Mouse (Mus musculus) megakaryocyte, embryonic 14.5 days (primary cell): ENCODE measurements around the gene Camkv. TPM values are rescaled to one million over a fixed set of nuclear protein-coding genes. Genes with fewer than 3 reads are reported as not detected.

Experiments used
- H3K27me3 ChIP-seq: replicated peaks from 2 replicates; pipeline ENCODE3; 2012; ENCODE audit warnings: inconsistent platforms
- H3K36me3 ChIP-seq: replicated peaks from 2 replicates; pipeline ENCODE3; 2012; ENCODE audit warnings: low read length, inconsistent platforms, mixed read lengths
- H3K4me1 ChIP-seq: 2 replicates; pipeline ENCODE4 v1.6.1; 2012; ENCODE audit warnings: inconsistent platforms
- H3K4me3 ChIP-seq: replicated peaks from 2 replicates; pipeline ENCODE3; 2012; ENCODE audit warnings: moderate library complexity, mild to moderate bottlenecking, inconsistent platforms
- H3K9me3 ChIP-seq: 2 replicates; pipeline ENCODE4 v1.6.1; 2012; ENCODE audit warnings: inconsistent platforms
- FLI1 ChIP-seq: IDR thresholded peaks from 2 replicates; pipeline ENCODE4 v1.6.1; 2012; ENCODE audit warnings: low read length, inconsistent platforms, mixed read lengths
- GATA1 ChIP-seq: IDR thresholded peaks from 3 replicates; pipeline ENCODE4 v1.6.1; 2012; ENCODE audit warnings: mixed read lengths, low read length, inconsistent platforms, borderline replicate concordance
- polyA plus RNA-seq: library from polyadenylated mRNA; stranded (reverse); fragments of >175 nt; gene quantifications from 2 replicates; pipeline ENCODE4 v1.2.3, GENCODE M21; 2012; ENCODE audit warnings: low replicate concordance; ENCODE audit not compliant: insufficient read depth

Camkv gene
- polyA plus RNA-seq, 1 experiment: not detected

DNA sequence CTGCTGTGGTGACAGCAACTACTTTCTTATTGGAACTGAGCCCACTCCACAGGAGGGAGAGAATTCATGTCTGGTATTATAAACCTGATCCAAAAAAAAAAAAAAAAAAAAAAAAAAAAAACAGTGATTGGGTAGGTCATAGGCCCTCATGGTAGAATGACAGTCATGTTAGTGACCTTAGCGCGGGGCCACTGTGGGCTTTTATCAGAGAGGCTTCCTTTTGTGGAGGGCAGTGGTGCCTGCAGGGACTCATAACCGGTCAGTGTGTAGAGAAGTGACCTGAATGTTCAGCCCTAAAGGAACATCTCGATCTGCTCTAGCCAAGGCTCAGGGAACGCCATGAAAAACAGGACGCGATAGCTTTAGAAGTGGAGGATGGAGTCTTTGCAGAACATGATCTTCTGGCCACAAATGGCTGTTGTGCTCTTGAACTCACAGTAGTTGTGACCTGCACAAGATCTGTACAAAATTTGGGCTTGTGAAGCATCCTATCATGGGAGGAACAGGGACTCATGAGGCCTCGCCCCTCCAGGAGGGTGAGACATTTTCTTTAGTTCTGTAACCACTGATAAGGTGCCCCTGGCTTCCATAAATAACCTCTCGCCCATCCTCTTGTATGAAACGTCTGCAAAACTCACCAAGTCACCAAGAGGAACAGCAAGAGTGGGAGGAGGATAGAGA is 39.2 kb downstream of the Camkv start:
- no peak for TF ChIP-seq GATA1
- no peak for TF ChIP-seq FLI1
- Histone ChIP-seq H3K9me3 (no peaks in the 10 kb centered on the region), H3K36me3 (peaks cover 58% of the 10 kb centered on the region), H3K4me1 (peaks cover 99% of the 10 kb centered on the region), H3K27me3 (no peaks in the 10 kb centered on the region), H3K4me3 (peak overlapping the region; percentile 98)

DNA sequence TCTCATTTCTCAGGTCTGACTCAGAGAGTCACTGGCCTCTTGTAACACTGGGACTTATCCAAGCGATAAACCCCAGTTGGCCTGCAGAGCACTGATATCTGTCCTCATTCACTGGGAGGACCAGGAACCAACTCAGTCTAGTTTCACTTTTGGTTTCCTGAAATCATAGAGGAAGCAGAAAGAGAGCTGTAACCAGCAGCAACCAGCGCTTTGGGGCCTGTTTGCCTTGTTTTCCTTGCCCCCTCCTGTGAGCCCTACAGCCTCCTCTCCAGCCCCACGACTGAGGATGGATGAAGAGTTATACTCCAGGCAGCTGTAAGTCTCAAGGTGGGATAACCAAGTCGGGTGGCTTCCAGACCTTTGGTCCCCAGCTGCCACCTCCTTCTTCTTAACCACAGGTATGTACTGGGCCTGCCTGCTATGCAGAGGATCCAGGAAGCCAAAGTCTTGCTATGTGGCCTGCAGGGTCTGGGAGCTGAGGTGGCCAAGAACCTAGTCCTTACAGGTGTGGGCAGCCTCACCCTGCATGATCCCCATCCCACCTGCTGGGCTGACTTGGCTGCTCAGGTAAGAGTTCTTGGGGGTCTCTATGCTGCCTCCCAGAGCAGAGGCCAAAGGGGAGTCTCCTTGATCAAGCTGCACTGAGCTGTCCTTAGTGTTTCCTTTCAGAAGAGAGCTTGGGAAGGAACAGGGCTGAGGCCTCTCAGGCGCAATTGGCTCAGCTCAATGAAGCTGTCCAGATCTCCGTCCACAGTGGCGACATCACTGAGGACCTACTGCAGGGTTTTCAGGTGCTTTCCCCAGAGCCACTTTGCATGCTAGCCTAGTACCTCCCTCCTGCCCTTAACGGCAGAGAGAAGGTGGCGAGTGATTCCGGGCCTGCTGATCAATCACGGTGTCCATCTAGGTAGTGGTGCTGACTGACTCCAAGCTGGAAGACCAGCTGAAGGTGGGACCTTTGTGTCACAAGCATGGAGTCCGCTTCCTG is 40.2 kb downstream of the Camkv start, which contains the start of gene Uba7:
TSS of gene Uba7 (plus strand) at position 107 of the 988 bp plus-strand sequence.
- TF ChIP-seq FLI1 (no peak), GATA1 (peak; percentile 31; the same call in 1 of the 3 replicates)
- peak within 1 kb of the TSS; percentile 98 for H3K4me3 ChIP-seq
- H3K27me3 ChIP-seq: no peaks in the 10 kb centered on the region
- peaks cover 58% of the 10 kb centered on the region for H3K36me3 ChIP-seq
- no peaks in the 10 kb centered on the region for H3K9me3 ChIP-seq
- peaks cover 99% of the 10 kb centered on the region for H3K4me1 ChIP-seq

DNA sequence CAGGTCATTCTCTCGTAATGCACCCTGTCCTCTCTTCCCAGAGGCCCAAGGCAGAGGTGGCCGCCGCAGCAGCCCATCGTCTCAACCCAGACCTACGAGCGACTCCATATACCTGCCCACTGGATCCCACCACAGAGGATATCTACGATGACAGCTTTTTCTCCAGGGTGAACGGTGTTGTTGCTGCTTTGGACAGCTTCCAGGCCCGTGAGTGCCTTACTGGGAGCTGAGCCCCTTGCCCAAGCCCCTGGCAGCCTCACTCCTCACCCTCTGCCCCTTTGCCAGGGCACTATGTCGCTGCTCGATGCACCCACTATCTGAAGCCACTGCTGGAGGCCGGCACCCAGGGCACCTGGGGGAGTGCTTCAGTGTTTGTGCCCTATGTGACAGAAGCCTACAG is 43.3 kb downstream of the Camkv start:
- Histone ChIP-seq H3K4me1 (peaks cover 99% of the 10 kb centered on the region), H3K27me3 (no peaks in the 10 kb centered on the region), H3K4me3 (peak overlapping the region; percentile 98), H3K9me3 (no peaks in the 10 kb centered on the region), H3K36me3 (peaks cover 83% of the 10 kb centered on the region)
- TF ChIP-seq GATA1 (no peak), FLI1 (no peak)

DNA sequence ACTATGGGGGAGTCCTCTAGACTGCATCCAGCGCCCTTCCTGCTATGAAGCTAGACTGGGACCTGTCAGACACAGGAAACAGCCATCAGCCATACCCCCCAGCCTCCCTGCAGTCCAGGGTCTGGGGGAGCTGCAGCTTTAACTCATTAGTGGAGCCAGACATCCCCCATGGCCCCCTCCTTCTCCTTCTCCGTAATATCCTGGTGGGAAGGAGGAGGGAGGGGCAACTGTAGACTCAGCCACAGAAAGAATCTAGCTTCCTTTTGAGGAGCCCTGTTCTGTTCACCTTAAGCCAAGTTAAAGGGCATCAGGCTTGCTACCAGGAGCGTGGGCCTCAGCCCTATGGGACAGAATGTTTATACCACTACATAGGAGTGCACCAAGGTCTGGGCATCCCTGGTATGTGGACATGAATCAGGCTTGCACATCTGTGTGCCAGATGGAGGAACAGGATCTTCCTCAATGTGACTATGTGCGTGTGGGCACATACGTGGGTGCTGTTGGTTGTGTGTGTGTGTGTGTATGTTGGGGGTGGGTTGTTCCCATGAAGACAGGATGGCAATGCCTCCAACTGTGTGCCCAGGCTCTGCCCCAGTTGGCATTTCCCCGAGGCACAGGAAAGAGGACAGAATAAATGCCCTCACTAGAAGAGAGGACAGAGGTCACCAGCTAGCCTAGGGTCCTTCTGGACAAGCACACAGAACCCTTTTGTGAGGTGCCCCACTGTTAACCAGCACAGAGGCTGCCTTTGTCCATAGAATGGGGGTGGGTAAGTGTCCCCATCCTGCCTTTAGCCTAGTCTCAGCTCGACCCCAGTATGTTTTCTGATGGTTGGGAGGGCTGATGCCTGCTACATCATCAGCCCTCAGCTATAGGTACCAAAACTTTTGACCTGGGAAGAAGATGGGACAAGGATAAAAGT is 46.5 kb downstream of the Camkv start:
- H3K36me3 ChIP-seq: peaks cover 86% of the 10 kb centered on the region
- H3K4me3 ChIP-seq: peak overlapping the region; percentile 99
- H3K9me3 ChIP-seq: no peaks in the 10 kb centered on the region
- H3K4me1 ChIP-seq: peaks cover 86% of the 10 kb centered on the region
- no peaks in the 10 kb centered on the region for H3K27me3 ChIP-seq
- TF ChIP-seq GATA1: no peak
- no peak for TF ChIP-seq FLI1

DNA sequence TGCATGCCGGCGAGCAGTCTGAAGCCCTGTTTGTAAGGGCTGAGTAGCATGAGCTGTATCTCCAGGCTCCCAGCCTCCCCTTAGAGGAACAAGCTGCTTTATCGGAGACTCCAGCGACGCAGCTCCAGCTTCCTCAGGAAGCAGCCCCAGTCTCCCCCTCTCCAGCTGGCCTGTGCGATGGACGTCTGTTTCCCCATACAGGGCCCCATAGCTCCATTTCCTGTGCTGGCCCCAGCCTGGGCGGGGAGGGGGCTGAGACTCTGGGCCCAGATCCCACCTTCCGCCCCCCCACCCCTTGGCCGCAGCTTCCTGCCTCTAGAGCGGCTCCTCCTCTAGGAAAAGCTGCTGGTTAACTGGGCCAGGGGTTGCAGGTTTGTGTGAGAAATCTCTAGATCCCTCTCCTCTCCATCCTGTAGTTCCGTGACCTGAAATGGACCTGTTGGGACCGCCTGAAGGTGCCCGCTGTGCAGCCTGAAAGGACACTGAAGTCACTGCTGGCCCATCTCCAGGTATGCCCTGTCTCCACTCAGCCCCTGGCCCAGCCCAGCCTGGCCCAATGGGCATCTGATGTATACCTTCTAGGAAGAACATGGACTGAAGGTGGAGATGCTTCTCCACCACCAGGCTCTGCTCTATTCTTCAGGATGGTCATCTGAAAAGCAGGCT is 47.3 kb downstream of the Camkv start, which contains the start of gene Gm20661:
TSS of gene Gm20661 (plus strand) at position 378 of the 666 bp plus-strand sequence.
- TF ChIP-seq FLI1 (peak; percentile 99), GATA1 (peak; percentile 97)
- Histone ChIP-seq H3K36me3 (peaks cover 78% of the 10 kb centered on the region), H3K4me1 (peaks cover 86% of the 10 kb centered on the region)

DNA sequence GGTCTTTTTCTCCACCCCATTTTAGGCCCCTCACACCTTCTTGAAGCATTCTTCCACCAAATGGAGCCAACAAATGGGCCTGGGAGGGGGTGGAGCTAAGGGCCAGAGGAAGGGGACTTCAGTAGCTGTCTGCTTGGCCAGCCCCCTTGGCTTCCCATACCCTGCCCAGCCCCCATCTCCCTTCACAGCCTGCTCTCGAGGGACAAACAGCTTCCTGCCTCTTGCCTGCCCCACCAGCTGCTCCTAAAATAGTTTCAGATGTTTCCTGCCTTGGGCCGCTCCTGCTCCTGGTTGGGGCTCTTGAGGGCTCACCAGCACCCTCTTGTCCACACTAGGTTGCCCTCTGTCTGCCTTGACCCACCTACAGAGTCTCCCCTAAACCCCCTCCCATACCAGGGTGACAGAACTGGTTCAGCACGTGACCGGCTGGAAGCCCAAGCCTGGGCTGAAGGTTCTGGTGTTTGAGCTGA is 48.0 kb downstream of the Camkv start:
- Histone ChIP-seq H3K36me3 (peaks cover 71% of the 10 kb centered on the region), H3K4me3 (peak overlapping the region; percentile 99), H3K4me1 (peaks cover 86% of the 10 kb centered on the region), H3K9me3 (no peaks in the 10 kb centered on the region), H3K27me3 (no peaks in the 10 kb centered on the region)
- TF ChIP-seq GATA1: no peak
- TF ChIP-seq FLI1: 0 out of 2 replicates have a peak, but pooled peaks have one; percentile 13

More for the DNA sequence above, 47.3 kb downstream of the Camkv start, which contains the start of gene Gm20661:
- H3K27me3 ChIP-seq: no peaks in the 10 kb centered on the region
- H3K9me3 ChIP-seq: no peaks in the 10 kb centered on the region
- H3K4me3 ChIP-seq: peak within 1 kb of the TSS; percentile 99

GRCm38 (mm10) chr9:107984052-107984753 is 48.7 kb downstream of the Camkv start:
- peaks cover 81% of the 10 kb centered on the region for H3K4me1 ChIP-seq
- TF ChIP-seq FLI1 (no peak), GATA1 (no peak)
- no peaks in the 10 kb centered on the region for H3K27me3 ChIP-seq
- H3K36me3 ChIP-seq: peaks cover 64% of the 10 kb centered on the region
- peak overlapping the region; percentile 99 for H3K4me3 ChIP-seq
- H3K9me3 ChIP-seq: no peaks in the 10 kb centered on the region

- peaks cover 59% of the 10 kb centered on the region for H3K36me3 ChIP-seq
- H3K9me3 ChIP-seq: no peaks in the 10 kb centered on the region
- H3K27me3 ChIP-seq: no peaks in the 10 kb centered on the region
- TF ChIP-seq FLI1 (no peak), GATA1 (no peak)
- peaks cover 79% of the 10 kb centered on the region for H3K4me1 ChIP-seq
- peak overlapping the region; percentile 99 for H3K4me3 ChIP-seq
Observed at GRCm38 (mm10) chr9:107984754-107985055, 49.2 kb downstream of the Camkv start.
